ENCODE assay signal across 20 mouse cellular contexts in the genomic region with DNA sequence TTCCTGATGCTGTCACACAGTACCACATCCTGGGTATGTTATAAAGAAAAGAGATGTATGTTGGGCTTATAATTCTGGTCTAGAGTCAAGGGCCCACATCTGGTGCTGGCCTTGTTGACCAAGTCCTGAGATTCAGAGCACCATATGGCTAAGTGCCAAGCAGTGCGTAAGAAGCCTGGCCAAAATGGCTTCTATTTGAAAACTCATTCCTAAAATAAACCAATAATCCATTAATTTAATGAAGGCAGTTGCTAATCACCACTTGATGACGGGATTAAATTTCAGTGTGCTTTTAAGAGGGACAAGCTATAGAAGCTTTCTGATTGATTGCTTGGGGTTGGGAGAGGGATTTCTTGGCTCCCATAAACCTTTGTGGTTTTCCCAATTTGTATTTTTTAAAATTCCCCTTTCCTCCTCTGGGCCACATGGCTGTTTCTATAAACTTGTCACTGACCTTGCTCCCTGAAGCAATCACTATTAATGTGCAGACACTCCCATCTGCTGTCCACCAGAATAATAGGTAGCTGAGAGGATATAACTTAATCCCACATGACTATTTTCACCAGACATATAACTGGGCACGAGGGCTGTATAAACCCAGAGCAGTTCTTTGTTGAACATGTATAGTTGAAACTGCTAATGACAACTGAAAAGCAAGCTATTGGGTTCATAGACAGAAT. TPM values are rescaled to one million over a fixed set of nuclear protein-coding genes. Genes with fewer than 3 reads are reported as not detected.
DNase-seq lines count a peak whose midpoint lies in the region; ATAC-seq and TF ChIP-seq lines count a peak whose summit lies in the region.
"Had no signal": no experiment of that assay in that cellular context is flagged by ENCODE, and none has a peak within 500 bp of the region (broad histone marks: within the 10 kb centered on the region; RNA-seq: fewer than 3 reads in every experiment).

No protein-coding gene starts in this region.

- H3K27ac ChIP-seq in intestine, postnatal 0 days (ENCODE audit: low read depth, low read length), result no peak overlapping the region
- H3K27ac ChIP-seq in intestine, embryonic 16.5 days (ENCODE audit: low read length), result no peak overlapping the region
- no peak overlapping the region for H3K27ac ChIP-seq in midbrain, postnatal 0 days (ENCODE audit: low read depth, low read length)
- H3K27ac ChIP-seq in midbrain, embryonic 13.5 days, result no peak overlapping the region
- H3K27ac ChIP-seq: hindbrain, embryonic 13.5 days; intestine, embryonic 15.5 days; limb, embryonic 15.5 days; midbrain, embryonic 15.5 days had no signal

- no peaks in the 10 kb centered on the region for H3K9me3 ChIP-seq in intestine, postnatal 0 days (ENCODE audit: control insufficient read depth)
- no peaks in the 10 kb centered on the region for H3K9me3 ChIP-seq in intestine, embryonic 16.5 days (ENCODE audit: control insufficient read depth, low read length)
- no peaks in the 10 kb centered on the region for H3K9me3 ChIP-seq in midbrain, postnatal 0 days (ENCODE audit: low read length)
- H3K9me3 ChIP-seq in midbrain, embryonic 13.5 days, result no peaks in the 10 kb centered on the region
- H3K9me3 ChIP-seq: hindbrain, embryonic 13.5 days; intestine, embryonic 15.5 days; limb, embryonic 15.5 days; midbrain, embryonic 15.5 days had no signal

- no peaks in the 10 kb centered on the region for H3K27me3 ChIP-seq in intestine, postnatal 0 days (replicated peaks; ENCODE audit: control insufficient read depth, insufficient read depth, low read length)
- no peaks in the 10 kb centered on the region for H3K27me3 ChIP-seq in intestine, embryonic 16.5 days (replicated peaks; ENCODE audit: control insufficient read depth, insufficient read depth, low read length)
- no peaks in the 10 kb centered on the region for H3K27me3 ChIP-seq in midbrain, postnatal 0 days (ENCODE audit: insufficient read depth, low read length)
- no peaks in the 10 kb centered on the region for H3K27me3 ChIP-seq in midbrain, embryonic 13.5 days
- H3K27me3 ChIP-seq: hindbrain, embryonic 13.5 days; intestine, embryonic 15.5 days; limb, embryonic 15.5 days; midbrain, embryonic 15.5 days had no signal

- no peak overlapping the region for H3K4me3 ChIP-seq in intestine, postnatal 0 days (ENCODE audit: low read depth, low read length)
- H3K4me3 ChIP-seq in intestine, embryonic 16.5 days (ENCODE audit: low read length), result no peak overlapping the region
- no peak overlapping the region for H3K4me3 ChIP-seq in midbrain, postnatal 0 days (ENCODE audit: low read depth, low read length)
- H3K4me3 ChIP-seq in midbrain, embryonic 13.5 days (replicated peaks), result no peak overlapping the region
- H3K4me3 ChIP-seq: hindbrain, embryonic 13.5 days; intestine, embryonic 15.5 days; limb, embryonic 15.5 days; midbrain, embryonic 15.5 days had no signal

- peak; percentile 20 to 63 for DNase-seq in adrenal gland, adult (ENCODE audit: inconsistent age in 2 of 2, low spot score in 1 of 2)
- DNase-seq in adrenal gland, adult 8-10 months, result no peak
- no peak for DNase-seq in midbrain, postnatal 0 days (ENCODE audit: low spot score)
- DNase-seq in right cerebral cortex, postnatal 4 days, result no peak
- no peak for DNase-seq in urinary bladder, postnatal 25 days (ENCODE audit: low spot score)
- DNase-seq: cerebellum, postnatal 14 days; embryo, embryonic 11 days; heart, postnatal 14 days; kidney, postnatal 25 days; lung, adult 2 months; spleen, adult 18-20 months; thymus, postnatal 25 days had no signal

- no peaks in the 10 kb centered on the region for H3K4me1 ChIP-seq in intestine, postnatal 0 days (replicated peaks; ENCODE audit: control insufficient read depth, insufficient read depth, low read length)
- peaks cover 8% of the 10 kb centered on the region; the same call in 1 of the 2 replicates for H3K4me1 ChIP-seq in intestine, embryonic 16.5 days (ENCODE audit: control insufficient read depth, insufficient read depth, low read length)
- peaks cover 5% of the 10 kb centered on the region; the same call in 1 of the 2 replicates for H3K4me1 ChIP-seq in midbrain, postnatal 0 days (ENCODE audit: insufficient read depth, low read length)
- H3K4me1 ChIP-seq in midbrain, embryonic 13.5 days (replicated peaks), result no peaks in the 10 kb centered on the region
- H3K4me1 ChIP-seq: midbrain, embryonic 15.5 days had no signal

- 70% methylated on average over 3 of the region's 3 CpGs for WGBS in intestine, postnatal 0 days
- 73% methylated on average over 3 of the region's 3 CpGs for WGBS in intestine, embryonic 16.5 days
- WGBS in midbrain, postnatal 0 days, result 68% methylated on average over 3 of the region's 3 CpGs
- WGBS in midbrain, embryonic 13.5 days, result 80% methylated on average over 3 of the region's 3 CpGs

- no peak for ATAC-seq in intestine, postnatal 0 days
- ATAC-seq in intestine, embryonic 16.5 days, result no peak
- no peak for ATAC-seq in midbrain, postnatal 0 days (ENCODE audit: low FRiP score)
- ATAC-seq in midbrain, embryonic 13.5 days, result no peak
- ATAC-seq: forebrain, embryonic 14.5 days; intestine, embryonic 15.5 days; midbrain, embryonic 15.5 days had no signal

- peaks cover 16% of the 10 kb centered on the region; the same call in 1 of the 2 replicates for H3K36me3 ChIP-seq in intestine, postnatal 0 days (ENCODE audit: control insufficient read depth, insufficient read depth)
- H3K36me3 ChIP-seq in intestine, embryonic 16.5 days (ENCODE audit: control insufficient read depth, insufficient read depth, low read length), result no peaks in the 10 kb centered on the region
- H3K36me3 ChIP-seq in midbrain, postnatal 0 days (ENCODE audit: insufficient read depth, low read length), result no peaks in the 10 kb centered on the region
- no peaks in the 10 kb centered on the region for H3K36me3 ChIP-seq in midbrain, embryonic 13.5 days
- H3K36me3 ChIP-seq: hindbrain, embryonic 13.5 days; limb, embryonic 15.5 days; midbrain, embryonic 15.5 days had no signal

- TF ChIP-seq CTCF in intestine, postnatal 0 days (IDR thresholded peaks at IDR 0.05; ENCODE audit: low read depth), result peak; percentile 48
- peak; percentile 29; the same call in 1 of the 2 replicates for TF ChIP-seq CTCF in midbrain, postnatal 0 days (IDR thresholded peaks at IDR 0.05)

- no peak overlapping the region for H3K9ac ChIP-seq in intestine, postnatal 0 days (ENCODE audit: low read depth, low read length)
- no peak overlapping the region for H3K9ac ChIP-seq in intestine, embryonic 16.5 days (ENCODE audit: low read depth, low read length)
- H3K9ac ChIP-seq in midbrain, postnatal 0 days (replicated peaks; ENCODE audit: low read length, poor library complexity, severe bottlenecking), result no peak overlapping the region
- no peak overlapping the region for H3K9ac ChIP-seq in midbrain, embryonic 13.5 days (replicated peaks)
- H3K9ac ChIP-seq: hindbrain, embryonic 13.5 days; intestine, embryonic 15.5 days; limb, embryonic 15.5 days; midbrain, embryonic 15.5 days had no signal

- no peak overlapping the region for H3K4me2 ChIP-seq in intestine, postnatal 0 days (replicated peaks; ENCODE audit: low read depth)
- no peak overlapping the region for H3K4me2 ChIP-seq in intestine, embryonic 16.5 days (ENCODE audit: low read depth, low read length)
- no peak overlapping the region for H3K4me2 ChIP-seq in midbrain, postnatal 0 days (ENCODE audit: low read depth, low read length, poor library complexity, severe bottlenecking)
- no peak overlapping the region for H3K4me2 ChIP-seq in midbrain, embryonic 13.5 days (replicated peaks)
- H3K4me2 ChIP-seq: hindbrain, embryonic 13.5 days; intestine, embryonic 15.5 days; limb, embryonic 15.5 days; midbrain, embryonic 15.5 days had no signal

RNA-seq across cellular contexts. Expression of a gene that starts 52.6 kb away (rescaled TPM):
- total RNA-seq in adrenal gland, adult 8-10 months (2022), result 10 to 100 TPM in 3 of 4 experiments, 1 to 10 TPM in 1; 9.7 to 37.0 (median 23.9) TPM
- 2.1 and 2.6 TPM in 2 replicates for polyA plus RNA-seq in intestine, postnatal 0 days (2015; fragmentation: Nextera tagmentation; extraction: Ambion mirVana)
- 3.5 and 4.0 TPM in 2 replicates for polyA plus RNA-seq in intestine, embryonic 16.5 days (2015; fragmentation: Nextera tagmentation; extraction: Ambion mirVana)
- total RNA-seq in midbrain, postnatal 0 days (2014; rRNA removed), result 3.1 and 4.0 TPM in 2 replicates
- 1.8 and 2.3 TPM in 2 replicates for polyA plus RNA-seq in midbrain, postnatal 0 days (2015; fragmentation: Nextera tagmentation; extraction: Ambion mirVana)
- polyA plus RNA-seq in midbrain, embryonic 13.5 days (2015; fragmentation: Nextera tagmentation; extraction: Ambion mirVana), result 0.28 and 0.36 TPM in 2 replicates

Comparison
In these comparisons a context has a peak if more than half of its experiments do, and no peak if none do; other contexts are left out.
1. DNase-seq: peak in adrenal gland, adult (2 of 2); none in adrenal gland, adult 8-10 months (single experiment), midbrain, postnatal 0 days (single experiment), right cerebral cortex, postnatal 4 days (single experiment) and urinary bladder, postnatal 25 days (single experiment).